Mouse (Mus musculus): Measurements from ENCODE around the gene Stat5a. TPM values are rescaled to one million over a fixed set of nuclear protein-coding genes. Genes with fewer than 3 reads are reported as not detected.

Gene Stat5a
- polyA plus RNA-seq, 2 experiments, result 7.2 to 7.8 TPM

DNA sequence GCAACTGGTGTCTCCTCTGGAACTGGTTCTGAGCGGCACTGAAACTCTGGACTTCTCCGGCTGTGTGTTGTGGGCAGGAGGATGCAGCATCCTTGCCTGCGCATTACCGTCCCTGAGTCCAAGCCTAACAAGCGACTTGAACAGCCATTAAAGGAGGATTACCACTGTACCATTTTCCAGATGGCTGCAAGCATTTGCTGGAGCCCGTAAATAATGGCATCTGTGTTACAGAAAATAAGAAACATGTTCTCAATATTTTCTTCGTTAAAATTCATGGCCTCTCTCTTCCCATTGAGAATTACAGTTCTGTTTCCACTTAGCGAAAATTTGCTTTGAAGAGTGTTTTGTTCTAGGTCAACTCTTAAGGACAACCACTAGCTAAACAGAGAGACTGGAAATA lies 39.1 kb upstream of the Stat5a start:
- 73% methylated on average over 8 of the region's 8 CpGs for WGBS (ENCODE audit: insufficient replicate concordance)
- H3K27ac ChIP-seq, result no peak overlapping the region
- H3K4me1 ChIP-seq (replicated peaks; ENCODE audit: control insufficient read depth in 2 of 2, insufficient read depth in 2 of 2, low read length in 1 of 2), result peaks cover 36 to 71% of the 10 kb centered on the region in 2 experiments
- ATAC-seq (ENCODE audit: insufficient read depth), result no peak
- H3K36me3 ChIP-seq (replicated peaks; ENCODE audit: control insufficient read depth, insufficient read depth, low read depth), result no peaks in the 10 kb centered on the region
- no peak overlapping the region for H3K4me3 ChIP-seq (ENCODE audit: insufficient read depth in 1 of 2, low read depth in 2 of 2, low read length in 2 of 2)
- H3K9me3 ChIP-seq (ENCODE audit: control insufficient read depth, low read length), result no peaks in the 10 kb centered on the region
- H3K9ac ChIP-seq (replicated peaks), result no peak overlapping the region
- DNase-seq (ENCODE audit: low read depth in 3 of 3, low spot score in 3 of 3), result no peak
- no peak overlapping the region for H3K4me2 ChIP-seq (ENCODE audit: low read depth)
- H3K27me3 ChIP-seq (ENCODE audit: control insufficient read depth, insufficient read depth, low read length), result no peaks in the 10 kb centered on the region
- TF ChIP-seq CTCF (IDR thresholded peaks at IDR 0.05; ENCODE audit: low read depth) (no peak), EP300 (IDR thresholded peaks at IDR 0.05; ENCODE audit: low read depth) (no peak)

DNA sequence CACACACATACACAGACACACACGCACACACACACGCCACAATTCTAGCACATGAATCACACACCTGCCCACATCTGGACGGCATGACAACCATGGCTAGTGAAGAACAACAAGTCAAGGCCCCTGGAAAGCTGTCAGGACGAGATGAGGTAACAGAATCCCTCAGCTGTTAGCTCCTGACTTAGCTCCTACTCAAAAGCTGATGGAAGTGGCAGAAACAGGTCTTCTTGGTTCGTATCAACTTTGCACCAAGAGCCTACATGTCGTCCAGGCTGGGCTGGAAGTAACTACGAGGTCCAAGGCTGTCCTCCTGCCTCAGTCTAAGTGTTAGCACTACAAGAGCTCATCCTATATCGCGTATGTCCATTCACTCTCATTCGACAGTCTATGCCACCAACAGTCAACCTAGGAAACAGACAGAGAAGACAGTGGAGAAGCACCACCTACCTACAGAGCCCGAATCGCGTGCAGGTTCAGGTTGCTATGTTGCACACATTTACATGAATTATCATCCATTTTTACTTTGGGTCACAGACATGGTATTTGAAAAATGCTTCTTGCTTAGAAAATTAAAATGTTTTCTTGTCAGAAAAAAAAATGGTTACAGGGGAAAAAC lies 37.4 kb upstream of the Stat5a start:
- 71% methylated on average over 13 of the region's 13 CpGs for WGBS (ENCODE audit: insufficient replicate concordance)
- no peak overlapping the region for H3K27ac ChIP-seq

DNA sequence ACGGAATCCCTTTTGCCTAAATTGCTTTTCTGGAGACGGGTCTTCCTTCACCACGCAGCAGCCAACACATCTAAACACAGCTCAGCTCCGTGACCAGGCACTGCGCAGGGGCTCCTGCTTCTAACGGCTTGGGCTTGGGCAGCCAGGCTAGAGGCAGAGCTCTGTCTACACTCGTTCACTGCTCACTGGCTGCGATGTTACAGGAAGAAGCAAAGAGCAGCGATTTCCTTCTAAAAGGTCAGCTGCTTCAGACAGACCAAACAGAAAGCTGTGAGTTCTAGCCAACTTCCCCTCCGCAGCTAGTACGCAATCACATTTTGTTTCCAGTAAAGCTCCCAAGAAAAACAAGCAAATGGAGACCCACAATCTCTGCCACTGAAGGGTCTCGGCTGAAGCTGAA lies 36.8 kb upstream of the Stat5a start:
- H3K4me3 ChIP-seq (ENCODE audit: insufficient read depth in 1 of 2, low read depth in 2 of 2, low read length in 2 of 2), result no peak overlapping the region
- H3K4me2 ChIP-seq (ENCODE audit: low read depth), result peak overlapping the region; percentile 31
- no peaks in the 10 kb centered on the region for H3K27me3 ChIP-seq (ENCODE audit: control insufficient read depth, insufficient read depth, low read length)
- no peak for DNase-seq (ENCODE audit: low read depth in 3 of 3, low spot score in 3 of 3)
- no peaks in the 10 kb centered on the region for H3K36me3 ChIP-seq (replicated peaks; ENCODE audit: control insufficient read depth, insufficient read depth, low read depth)
- WGBS (ENCODE audit: insufficient replicate concordance), result 32% methylated on average over 12 of the region's 12 CpGs
- H3K9ac ChIP-seq (replicated peaks), result no peak overlapping the region
- peaks cover 29 to 62% of the 10 kb centered on the region in 2 experiments for H3K4me1 ChIP-seq (replicated peaks; ENCODE audit: control insufficient read depth in 2 of 2, insufficient read depth in 2 of 2, low read length in 1 of 2)
- H3K9me3 ChIP-seq (ENCODE audit: control insufficient read depth, low read length), result no peaks in the 10 kb centered on the region
- no peak for ATAC-seq (ENCODE audit: insufficient read depth)
- TF ChIP-seq EP300 (IDR thresholded peaks at IDR 0.05; ENCODE audit: low read depth) (no peak), CTCF (IDR thresholded peaks at IDR 0.05; ENCODE audit: low read depth) (no peak)
- no peak overlapping the region for H3K27ac ChIP-seq

More for the DNA sequence above, 37.4 kb upstream of the Stat5a start:
- Histone ChIP-seq H3K27me3 (ENCODE audit: control insufficient read depth, insufficient read depth, low read length) (no peaks in the 10 kb centered on the region), H3K9me3 (ENCODE audit: control insufficient read depth, low read length) (no peaks in the 10 kb centered on the region), H3K4me3 (ENCODE audit: insufficient read depth in 1 of 2, low read depth in 2 of 2, low read length in 2 of 2) (no peak overlapping the region), H3K4me2 (ENCODE audit: low read depth) (peak overlapping the region; percentile 31; the same call in 1 of the 2 replicates), H3K36me3 (replicated peaks; ENCODE audit: control insufficient read depth, insufficient read depth, low read depth) (no peaks in the 10 kb centered on the region), H3K4me1 (replicated peaks; ENCODE audit: control insufficient read depth in 2 of 2, insufficient read depth in 2 of 2, low read length in 1 of 2) (peaks cover 31 to 64% of the 10 kb centered on the region in 2 experiments), H3K9ac (replicated peaks) (no peak overlapping the region)
- no peak for TF ChIP-seq EP300 (IDR thresholded peaks at IDR 0.05; ENCODE audit: low read depth)
- TF ChIP-seq CTCF (IDR thresholded peaks at IDR 0.05; ENCODE audit: low read depth), result no peak
- DNase-seq (ENCODE audit: low read depth in 3 of 3, low spot score in 3 of 3) (no peak), ATAC-seq (ENCODE audit: insufficient read depth) (no peak)

DNA sequence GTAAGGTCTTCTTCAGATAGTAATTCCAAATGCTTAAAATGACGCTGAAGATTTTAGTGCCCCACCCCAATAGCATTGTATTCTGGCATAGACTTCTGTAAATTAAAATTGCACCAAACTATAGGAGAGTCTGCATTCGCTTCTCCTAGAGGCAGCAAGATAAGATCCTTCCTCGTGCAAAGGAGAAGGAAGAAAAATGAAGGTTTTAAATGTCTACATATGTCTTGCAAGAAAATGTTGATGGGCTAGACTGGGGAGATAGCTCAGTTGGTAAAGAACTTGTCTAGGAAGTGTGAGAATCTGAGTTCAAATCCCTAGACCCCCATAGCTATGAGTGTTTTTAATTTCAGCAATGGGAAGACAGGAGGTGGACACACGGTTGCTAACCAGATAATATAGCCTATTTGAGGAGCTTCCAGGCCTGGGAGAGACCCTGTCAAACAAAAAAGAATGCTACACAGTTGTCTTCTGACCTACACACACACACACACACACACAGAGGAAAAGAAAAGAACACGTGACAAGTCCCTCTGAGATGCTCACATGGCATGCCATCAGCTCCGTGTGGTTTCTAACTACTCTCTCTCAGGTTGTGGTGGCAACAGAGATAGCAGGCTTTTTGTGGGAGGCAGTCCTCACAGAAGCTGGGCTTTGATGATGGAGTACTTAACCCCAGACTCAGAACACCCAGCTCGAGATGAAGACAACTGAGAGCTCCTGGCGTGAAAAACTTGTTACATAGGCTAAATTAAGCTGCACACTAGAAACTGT lies 35.4 kb upstream of the Stat5a start:
- H3K4me1 ChIP-seq (replicated peaks; ENCODE audit: control insufficient read depth in 2 of 2, insufficient read depth in 2 of 2, low read length in 1 of 2), result peaks cover 21 to 53% of the 10 kb centered on the region in 2 experiments
- H3K27me3 ChIP-seq (ENCODE audit: control insufficient read depth, insufficient read depth, low read length), result no peaks in the 10 kb centered on the region
- H3K9me3 ChIP-seq (ENCODE audit: control insufficient read depth, low read length), result no peaks in the 10 kb centered on the region
- no peak overlapping the region for H3K4me2 ChIP-seq (ENCODE audit: low read depth)
- no peak for DNase-seq (ENCODE audit: low read depth in 3 of 3, low spot score in 3 of 3)
- ATAC-seq (ENCODE audit: insufficient read depth), result peak; percentile 52
- H3K36me3 ChIP-seq (replicated peaks; ENCODE audit: control insufficient read depth, insufficient read depth, low read depth), result no peaks in the 10 kb centered on the region
- 24% methylated on average over 8 of the region's 8 CpGs for WGBS (ENCODE audit: insufficient replicate concordance)
- no peak overlapping the region for H3K9ac ChIP-seq (replicated peaks)
- no peak overlapping the region for H3K27ac ChIP-seq
- H3K4me3 ChIP-seq (ENCODE audit: insufficient read depth in 1 of 2, low read depth in 2 of 2, low read length in 2 of 2), result no peak overlapping the region
- TF ChIP-seq EP300 (IDR thresholded peaks at IDR 0.05; ENCODE audit: low read depth) (0 out of 2 replicates have a peak, but pooled peaks have one; percentile 17), CTCF (IDR thresholded peaks at IDR 0.05; ENCODE audit: low read depth) (no peak)

DNA sequence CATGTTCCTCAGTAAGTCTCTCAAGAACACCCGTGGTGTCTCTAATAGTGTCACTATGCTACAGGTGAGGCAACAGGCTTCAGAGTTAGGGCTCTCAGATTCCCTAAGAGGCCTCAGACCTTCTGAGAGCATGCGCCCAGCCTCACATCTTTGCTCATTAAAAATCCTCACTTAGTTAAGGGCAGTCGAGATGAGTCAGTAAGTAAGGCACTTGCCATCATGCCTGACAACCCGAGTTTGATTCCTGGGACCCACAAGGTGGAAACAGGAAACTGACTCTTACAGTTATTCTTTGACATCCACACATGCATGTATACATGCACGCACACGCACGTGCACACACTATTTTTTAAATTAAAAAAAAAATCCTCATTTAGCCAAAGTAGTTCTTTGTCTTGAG lies 34.7 kb upstream of the Stat5a start:
- no peak overlapping the region for H3K27ac ChIP-seq
- 63% methylated on average over 7 of the region's 7 CpGs for WGBS (ENCODE audit: insufficient replicate concordance)
- H3K9me3 ChIP-seq (ENCODE audit: control insufficient read depth, low read length), result no peaks in the 10 kb centered on the region
- peaks cover 17 to 52% of the 10 kb centered on the region in 2 experiments for H3K4me1 ChIP-seq (replicated peaks; ENCODE audit: control insufficient read depth in 2 of 2, insufficient read depth in 2 of 2, low read length in 1 of 2)
- no peak overlapping the region for H3K9ac ChIP-seq (replicated peaks)
- DNase-seq (ENCODE audit: low read depth in 3 of 3, low spot score in 3 of 3) (no peak), ATAC-seq (ENCODE audit: insufficient read depth) (no peak)
- no peaks in the 10 kb centered on the region for H3K27me3 ChIP-seq (ENCODE audit: control insufficient read depth, insufficient read depth, low read length)
- H3K4me3 ChIP-seq (ENCODE audit: insufficient read depth in 1 of 2, low read depth in 2 of 2, low read length in 2 of 2), result no peak overlapping the region
- TF ChIP-seq CTCF (IDR thresholded peaks at IDR 0.05; ENCODE audit: low read depth), result no peak
- no peak for TF ChIP-seq EP300 (IDR thresholded peaks at IDR 0.05; ENCODE audit: low read depth)
- H3K4me2 ChIP-seq (ENCODE audit: low read depth), result no peak overlapping the region
- H3K36me3 ChIP-seq (replicated peaks; ENCODE audit: control insufficient read depth, insufficient read depth, low read depth), result no peaks in the 10 kb centered on the region
